Mouse (Mus musculus) cerebellum, adult 8-10 months (tissue): ENCODE measurements at regions not wholly inside any gene's neighbourhood (a gene's known extent, or its start where the extent isn't known, plus 50 kb on each side); places are given as distances from the start of the nearest gene placed in this dataset.

Source experiments
- DNase-seq: peaks from one replicate; pipeline ENCODE4 v3.0.0; 2022

GRCm38 (mm10) chr4:95105424-95105823 is 53.4 kb upstream of the Jun start:
- DNase-seq = no peak

GRCm38 (mm10) chr4:95105926-95106622 is 54.1 kb upstream of the Jun start:
- no peak for DNase-seq

GRCm38 (mm10) chr4:95106881-95107665 is 55.1 kb upstream of the Jun start:
- DNase-seq = no peak

GRCm38 (mm10) chr4:95108811-95109210 is 56.8 kb upstream of the Jun start:
- no peak for DNase-seq

GRCm38 (mm10) chr4:95110828-95111227 is 58.8 kb upstream of the Jun start:
- DNase-seq = no peak

GRCm38 (mm10) chr4:95117158-95117681 is 65.2 kb upstream of the Jun start:
- no peak for DNase-seq

- DNase-seq = no peak
These were observed 68.9 kb upstream of the Jun start for GRCm38 (mm10) chr4:95120876-95121275.

- DNase-seq = no peak
These were observed 73.3 kb upstream of the Jun start for GRCm38 (mm10) chr4:95125346-95125745.

GRCm38 (mm10) chr4:95127970-95128369 is 75.9 kb upstream of the Jun start:
- no peak for DNase-seq

GRCm38 (mm10) chr4:95133815-95134214 is 81.8 kb upstream of the Jun start:
- DNase-seq = no peak

GRCm38 (mm10) chr4:95134611-95135010 is 82.6 kb upstream of the Jun start:
- DNase-seq = no peak

- no peak for DNase-seq
These were observed 85.6 kb upstream of the Jun start for GRCm38 (mm10) chr4:95137413-95138143.

- DNase-seq = no peak
These were observed 86.7 kb upstream of the Jun start for GRCm38 (mm10) chr4:95138676-95139075.

- no peak for DNase-seq
These were observed 89.2 kb upstream of the Jun start for GRCm38 (mm10) chr4:95141253-95141652.

- no peak for DNase-seq
These were observed 91.1 kb upstream of the Jun start for GRCm38 (mm10) chr4:95143130-95143529.

GRCm38 (mm10) chr4:95143668-95144067 is 91.6 kb upstream of the Jun start:
- DNase-seq = no peak

GRCm38 (mm10) chr4:95144440-95144839 is 92.4 kb upstream of the Jun start:
- no peak for DNase-seq

GRCm38 (mm10) chr4:95146268-95146667 is 94.2 kb upstream of the Jun start:
- DNase-seq = no peak

GRCm38 (mm10) chr4:95148665-95149064 is 96.6 kb upstream of the Jun start:
- no peak for DNase-seq

GRCm38 (mm10) chr4:95151678-95152077 is 99.7 kb upstream of the Jun start:
- no peak for DNase-seq

- no peak for DNase-seq
These were observed 100.6 kb upstream of the Jun start for GRCm38 (mm10) chr4:95152431-95153115.

- DNase-seq = no peak
These were observed 101.8 kb upstream of the Jun start for GRCm38 (mm10) chr4:95153737-95154287.

- DNase-seq = no peak
These were observed 102.4 kb upstream of the Jun start for GRCm38 (mm10) chr4:95154377-95154776.
